Mouse (Mus musculus): Measurements from ENCODE around the gene Timeless.
"Not testable (repeated sequence)": the region's sequence is repeated elsewhere in the genome, so short reads cannot be mapped to it uniquely, and the experiment has no call there.

The Timeless gene

GRCm38 (mm10) chr10:128231697-128232419, at the start of gene Timeless:
Timeless (plus strand) TSS chr10:128232065.
- peak; percentile 90 to 91 for DNase-seq

GRCm38 (mm10) chr10:128184296-128184695, 47.6 kb upstream of the Timeless start:
- DNase-seq: no peak

- no peak for DNase-seq
Measured at GRCm38 (mm10) chr10:128185277-128185940, 46.5 kb upstream of the Timeless start.

- peak; percentile 69 to 86 for DNase-seq
Measured at GRCm38 (mm10) chr10:128185959-128186358, 45.9 kb upstream of the Timeless start.

GRCm38 (mm10) chr10:128187181-128187605, 44.7 kb upstream of the Timeless start:
- no peak for DNase-seq

GRCm38 (mm10) chr10:128188242-128188877, 43.5 kb upstream of the Timeless start:
- DNase-seq: peak; percentile 46 to 82

- no peak for DNase-seq
Measured at GRCm38 (mm10) chr10:128191472-128191871, 40.4 kb upstream of the Timeless start.

GRCm38 (mm10) chr10:128192030-128192766, 39.7 kb upstream of the Timeless start:
- DNase-seq: not testable (repeated sequence)

GRCm38 (mm10) chr10:128193113-128193512, 38.8 kb upstream of the Timeless start:
- no peak for DNase-seq

GRCm38 (mm10) chr10:128194024-128194550, 37.8 kb upstream of the Timeless start, which contains the start of gene Gls2:
Gls2 (plus strand) TSS chr10:128194457.
- peak; percentile 96 to 97 for DNase-seq

- no peak for DNase-seq
Measured at GRCm38 (mm10) chr10:128194551-128195461, 37.1 kb upstream of the Timeless start.

- no peak for DNase-seq
Measured at GRCm38 (mm10) chr10:128201856-128202255, 30.0 kb upstream of the Timeless start.

- DNase-seq: no peak
Measured at GRCm38 (mm10) chr10:128204941-128205340, 26.9 kb upstream of the Timeless start.

- DNase-seq: no peak
Measured at GRCm38 (mm10) chr10:128208326-128208725, 23.5 kb upstream of the Timeless start.

GRCm38 (mm10) chr10:128209311-128210009, 22.4 kb upstream of the Timeless start:
- DNase-seq: no peak

- DNase-seq: no peak
Measured at GRCm38 (mm10) chr10:128210131-128210530, 21.7 kb upstream of the Timeless start.

GRCm38 (mm10) chr10:128210954-128211353, 20.9 kb upstream of the Timeless start:
- DNase-seq: peak in 1 of 2 experiments; percentile 22

- peak; percentile 90 to 91 for DNase-seq
Measured at GRCm38 (mm10) chr10:128211390-128212108, 20.3 kb upstream of the Timeless start, which contains the start of gene Spryd4. Spryd4 (minus strand) TSS chr10:128211807.

GRCm38 (mm10) chr10:128212148-128212547, 19.7 kb upstream of the Timeless start:
- DNase-seq: no peak

GRCm38 (mm10) chr10:128212871-128213323, 19.0 kb upstream of the Timeless start:
- DNase-seq: peak; percentile 54 to 76
